In the genomic region with DNA sequence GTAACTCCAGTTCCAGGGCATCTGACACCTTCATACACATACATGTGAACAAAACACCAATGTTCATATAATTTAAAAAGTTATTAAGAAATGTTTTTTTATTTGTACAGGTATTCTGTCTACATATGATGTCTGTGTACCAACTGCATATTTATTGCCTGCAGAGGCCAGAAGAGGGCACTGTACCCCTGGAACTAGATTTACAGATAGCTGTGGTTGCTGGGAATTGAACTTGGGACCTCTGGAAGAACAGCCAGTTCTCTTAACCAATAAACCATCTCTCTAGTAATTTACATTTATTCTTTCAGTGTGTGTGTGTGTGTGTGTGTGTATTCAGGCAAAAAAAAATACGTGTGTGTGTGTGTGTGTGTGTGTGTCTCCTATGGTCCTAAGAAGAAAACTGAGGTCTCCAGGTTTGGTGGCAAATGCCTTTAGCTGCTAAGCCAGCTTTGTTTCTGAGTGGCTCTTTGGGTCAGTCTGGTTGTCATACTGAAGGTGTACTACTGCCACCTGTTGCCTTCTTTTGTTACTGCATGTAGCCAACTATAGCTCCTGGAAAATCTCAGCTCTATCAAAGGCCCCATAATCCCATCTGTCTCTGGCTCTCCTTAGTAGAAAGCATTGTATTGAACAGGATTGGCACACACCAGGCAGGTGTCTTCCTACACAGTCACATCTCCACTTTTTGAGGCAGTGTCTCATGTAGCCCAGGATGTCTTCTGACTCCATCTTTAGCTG, we compare ENCODE assay signal across 9 mouse cellular contexts. TPM values are rescaled to one million over a fixed set of nuclear protein-coding genes. Genes with fewer than 3 reads are reported as not detected.
DNase-seq lines count a peak whose midpoint lies in the region; ATAC-seq and TF ChIP-seq lines count a peak whose summit lies in the region.
"Had no signal": no experiment of that assay in that cellular context is flagged by ENCODE, and none has a peak within 500 bp of the region (broad histone marks: within the 10 kb centered on the region; RNA-seq: fewer than 3 reads in every experiment).

No protein-coding gene starts in this region.

- H3K4me2 ChIP-seq in forebrain, embryonic 11.5 days (ENCODE audit: low read depth, low read length, severe bottlenecking): no peak overlapping the region
- H3K4me2 ChIP-seq in hindbrain, embryonic 13.5 days: no peak overlapping the region
- H3K4me2 ChIP-seq in lung, embryonic 16.5 days (ENCODE audit: low read depth, low read length): no peak overlapping the region

- no peaks in the 10 kb centered on the region for H3K9me3 ChIP-seq in MEL (replicated peaks; ENCODE audit: insufficient read depth, low read length)
- no peaks in the 10 kb centered on the region for H3K9me3 ChIP-seq in forebrain, embryonic 11.5 days (ENCODE audit: control insufficient read depth, low read length)
- H3K9me3 ChIP-seq in hindbrain, embryonic 13.5 days: no peaks in the 10 kb centered on the region
- no peaks in the 10 kb centered on the region for H3K9me3 ChIP-seq in lung, embryonic 16.5 days (ENCODE audit: control insufficient read depth, low read length)

- TF ChIP-seq CTCF in MEL (IDR thresholded peaks at IDR 0.05 in 2 of 3, conservative IDR thresholded peaks at IDR 0.05 in 1 of 3; ENCODE audit: control insufficient read depth in 1 of 3, insufficient read depth in 1 of 3, low read depth in 2 of 3, low read length in 3 of 3, poor library complexity in 1 of 3, severe bottlenecking in 1 of 3): peak in 2 of 3 experiments; percentile 93 to 100; a peak in 4 of 6 replicates
- peak; percentile 62; the same call in 1 of the 2 replicates for TF ChIP-seq CTCF in brain, embryonic 14.5 days (IDR thresholded peaks at IDR 0.05; ENCODE audit: borderline replicate concordance, extremely low read depth, insufficient read depth, insufficient read length)

- ATAC-seq in forebrain, embryonic 11.5 days (replicated peaks; ENCODE audit: low FRiP score): peak; percentile 46
- 0 out of 2 replicates have a peak, but pooled peaks have one; percentile 59 for ATAC-seq in hindbrain, embryonic 13.5 days (ENCODE audit: low FRiP score)
- ATAC-seq in lung, embryonic 16.5 days (ENCODE audit: low read depth): peak; percentile 59; the same call in 1 of the 2 replicates

- no peak overlapping the region for H3K27ac ChIP-seq in MEL (ENCODE audit: control insufficient read depth, low read depth, low read length)
- no peak overlapping the region for H3K27ac ChIP-seq in forebrain, embryonic 11.5 days (ENCODE audit: low read depth, low read length)
- H3K27ac ChIP-seq in hindbrain, embryonic 13.5 days: no peak overlapping the region
- H3K27ac ChIP-seq in lung, embryonic 16.5 days (ENCODE audit: low read length): no peak overlapping the region

- 4% methylated on average over 1 of the region's 1 CpGs for WGBS in forebrain, embryonic 11.5 days
- 0% methylated on average over 1 of the region's 1 CpGs for WGBS in hindbrain, embryonic 13.5 days
- WGBS in lung, embryonic 16.5 days: 0% methylated on average over 1 of the region's 1 CpGs

- no peak for TF ChIP-seq EP300 in MEL (IDR thresholded peaks at IDR 0.05; ENCODE audit: low read depth in 1 of 2, low read length in 2 of 2)

- peaks cover 2 to 3% of the 10 kb centered on the region in 2 experiments; a peak in 2 of 4 replicates for H3K27me3 ChIP-seq in MEL (ENCODE audit: control insufficient read depth in 1 of 2, insufficient read depth in 2 of 2, low read length in 2 of 2)
- H3K27me3 ChIP-seq in forebrain, embryonic 11.5 days (ENCODE audit: control insufficient read depth, insufficient read depth, low read length): no peaks in the 10 kb centered on the region
- H3K27me3 ChIP-seq in hindbrain, embryonic 13.5 days: peaks cover 15% of the 10 kb centered on the region
- H3K27me3 ChIP-seq in lung, embryonic 16.5 days (ENCODE audit: control insufficient read depth, insufficient read depth, low read depth, low read length): no peaks in the 10 kb centered on the region

- no peak overlapping the region for H3K9ac ChIP-seq in MEL (ENCODE audit: control insufficient read depth, low read depth, low read length, poor library complexity, severe bottlenecking)
- no peak overlapping the region for H3K9ac ChIP-seq in forebrain, embryonic 11.5 days (ENCODE audit: low read length)
- H3K9ac ChIP-seq in hindbrain, embryonic 13.5 days: no peak overlapping the region
- H3K9ac ChIP-seq in lung, embryonic 16.5 days (ENCODE audit: low read length): no peak overlapping the region

- no peak for TF ChIP-seq POLR2A in MEL (IDR thresholded peaks at IDR 0.05; ENCODE audit: control insufficient read depth in 1 of 2, insufficient read depth in 1 of 2, low read depth in 1 of 2, low read length in 2 of 2, poor library complexity in 1 of 2)
- no peak for TF ChIP-seq POLR2A in brain, embryonic 14.5 days (IDR thresholded peaks at IDR 0.05; ENCODE audit: borderline replicate concordance, extremely low read depth, insufficient read depth, insufficient read length, poor library complexity, severe bottlenecking)

- H3K4me1 ChIP-seq in MEL (ENCODE audit: control insufficient read depth in 1 of 2, insufficient read depth in 2 of 2, low read length in 2 of 2): peaks cover 7 to 12% of the 10 kb centered on the region in 2 experiments
- H3K4me1 ChIP-seq in forebrain, embryonic 11.5 days (replicated peaks; ENCODE audit: control insufficient read depth, insufficient read depth, low read length): no peaks in the 10 kb centered on the region
- H3K4me1 ChIP-seq in hindbrain, embryonic 13.5 days (replicated peaks): peaks cover 11% of the 10 kb centered on the region
- H3K4me1 ChIP-seq in lung, embryonic 16.5 days (replicated peaks; ENCODE audit: control insufficient read depth, insufficient read depth, low read length): peaks cover 7% of the 10 kb centered on the region

- peaks cover 0 to 7% of the 10 kb centered on the region in 2 experiments; a peak in 2 of 4 replicates for H3K36me3 ChIP-seq in MEL (ENCODE audit: control insufficient read depth in 1 of 2, insufficient read depth in 2 of 2, low read length in 2 of 2)
- no peaks in the 10 kb centered on the region; the same call in 1 of the 2 replicates for H3K36me3 ChIP-seq in forebrain, embryonic 11.5 days (ENCODE audit: control insufficient read depth, insufficient read depth, low read length)
- peaks cover 33% of the 10 kb centered on the region for H3K36me3 ChIP-seq in hindbrain, embryonic 13.5 days
- H3K36me3 ChIP-seq in lung, embryonic 16.5 days (ENCODE audit: control insufficient read depth, insufficient read depth, low read length): peaks cover 7% of the 10 kb centered on the region

- peaks cover 8% of the 10 kb centered on the region; the same call in 1 of the 2 replicates for H3K79me2 ChIP-seq in MEL (ENCODE audit: control insufficient read depth, insufficient read depth, low read length, poor library complexity)

- peak; percentile 96 for DNase-seq in MEL (ENCODE audit: low read depth, low spot score)
- DNase-seq in brain, embryonic 14.5 days (ENCODE audit: low read depth): peak; percentile 86
- DNase-seq in forebrain, embryonic 11.5 days (ENCODE audit: low spot score): peak; percentile 76
- DNase-seq in layer of hippocampus, postnatal 10 days (ENCODE audit: low spot score in 2 of 2): peak; percentile 64 to 78
- peak; percentile 90 for DNase-seq in retina, postnatal 1 day
- no peak for DNase-seq in urinary bladder, postnatal 10 days (ENCODE audit: low spot score)

- TF ChIP-seq RAD21 in MEL (IDR thresholded peaks at IDR 0.05; ENCODE audit: low read depth, low read length): peak; percentile 99

- no peak overlapping the region for H3K4me3 ChIP-seq in MEL (ENCODE audit: control insufficient read depth in 1 of 2, insufficient read depth in 1 of 2, low read depth in 2 of 2, low read length in 2 of 2)
- H3K4me3 ChIP-seq in forebrain, embryonic 11.5 days (ENCODE audit: low read depth, low read length): no peak overlapping the region
- H3K4me3 ChIP-seq in hindbrain, embryonic 13.5 days: no peak overlapping the region
- H3K4me3 ChIP-seq in lung, embryonic 16.5 days (ENCODE audit: low read length): no peak overlapping the region

RNA-seq across cellular contexts. Expression of a gene that starts 10.5 kb away (rescaled TPM):
- total RNA-seq in MEL (2012; rRNA removed): 210 and 235 TPM in 2 replicates
- polyA plus RNA-seq in MEL (2012; ENCODE audit: insufficient read depth in 1 of 2, insufficient read length in 2 of 2, low read depth in 1 of 2, low replicate concordance in 2 of 2, missing spikeins in 1 of 2): 100 to 1,000 TPM in 1 of 2 experiments, 10 to 100 TPM in 1; 67.4 to 519 TPM
- 202 and 216 TPM in 2 replicates for polyA plus RNA-seq in brain, embryonic 14.5 days (2012; rRNA removed)
- polyA plus RNA-seq in forebrain, embryonic 11.5 days (2014; fragmentation: Nextera tagmentation; extraction: Ambion mirVana): 295 and 297 TPM in 2 replicates
- 253 and 276 TPM in 2 replicates for polyA plus RNA-seq in hindbrain, embryonic 13.5 days (2015; fragmentation: Nextera tagmentation; extraction: Ambion mirVana)
- 10 to 100 TPM; 92.4 to 96.7 TPM for total RNA-seq in layer of hippocampus, postnatal 10 days (2021)
- polyA plus RNA-seq in lung, embryonic 16.5 days (2015; fragmentation: Nextera tagmentation; extraction: Ambion mirVana): 160 and 168 TPM in 2 replicates

RNA-seq across cellular contexts. Expression of a gene that starts 36.7 kb away (rescaled TPM):
- total RNA-seq in MEL (2012; rRNA removed): 27.3 and 30.7 TPM in 2 replicates
- 100 to 1,000 TPM in 1 of 2 experiments, not detected in 1; 121 TPM for polyA plus RNA-seq in MEL (2012; ENCODE audit: insufficient read depth in 1 of 2, insufficient read length in 2 of 2, low read depth in 1 of 2, low replicate concordance in 2 of 2, missing spikeins in 1 of 2)
- polyA plus RNA-seq in brain, embryonic 14.5 days (2012; rRNA removed): 70.1 and 75.6 TPM in 2 replicates
- polyA plus RNA-seq in forebrain, embryonic 11.5 days (2014; fragmentation: Nextera tagmentation; extraction: Ambion mirVana): 71.0 and 76.3 TPM in 2 replicates
- polyA plus RNA-seq in hindbrain, embryonic 13.5 days (2015; fragmentation: Nextera tagmentation; extraction: Ambion mirVana): 68.1 and 73.8 TPM in 2 replicates
- 10 to 100 TPM; 62.2 to 63.6 TPM for total RNA-seq in layer of hippocampus, postnatal 10 days (2021)
- polyA plus RNA-seq in lung, embryonic 16.5 days (2015; fragmentation: Nextera tagmentation; extraction: Ambion mirVana): 178 and 186 TPM in 2 replicates

RNA-seq across cellular contexts. Expression of a gene that starts 45.0 kb away (rescaled TPM):
- 0.52 and 0.73 TPM in 2 replicates for total RNA-seq in MEL (2012; rRNA removed)
- polyA plus RNA-seq in MEL (2012; ENCODE audit: insufficient read depth in 1 of 2, insufficient read length in 2 of 2, low read depth in 1 of 2, low replicate concordance in 2 of 2, missing spikeins in 1 of 2): 1 to 10 TPM in 1 of 2 experiments, not detected in 1; 1.0 TPM
- polyA plus RNA-seq in brain, embryonic 14.5 days (2012; rRNA removed): 2.4 and 2.9 TPM in 2 replicates
- 1.4 and 2.6 TPM in 2 replicates for polyA plus RNA-seq in forebrain, embryonic 11.5 days (2014; fragmentation: Nextera tagmentation; extraction: Ambion mirVana)
- 0.62 and 0.71 TPM in 2 replicates for polyA plus RNA-seq in hindbrain, embryonic 13.5 days (2015; fragmentation: Nextera tagmentation; extraction: Ambion mirVana)
- total RNA-seq in layer of hippocampus, postnatal 10 days (2021): 1 to 10 TPM in 1 of 2 experiments, under 1 TPM in 1; 0.45 to 1.3 TPM
- 50.0 and 53.2 TPM in 2 replicates for polyA plus RNA-seq in lung, embryonic 16.5 days (2015; fragmentation: Nextera tagmentation; extraction: Ambion mirVana)
- total RNA-seq: gastrocnemius, postnatal 36 days had no signal

RNA-seq across cellular contexts. Expression of a gene that starts 54.5 kb away (rescaled TPM):
- 173 and 199 TPM in 2 replicates for total RNA-seq in MEL (2012; rRNA removed)
- polyA plus RNA-seq in MEL (2012; ENCODE audit: insufficient read depth in 1 of 2, insufficient read length in 2 of 2, low read depth in 1 of 2, low replicate concordance in 2 of 2, missing spikeins in 1 of 2): 100 to 1,000 TPM in 1 of 2 experiments, not detected in 1; 244 TPM
- polyA plus RNA-seq in brain, embryonic 14.5 days (2012; rRNA removed): 81.4 and 92.1 TPM in 2 replicates
- polyA plus RNA-seq in forebrain, embryonic 11.5 days (2014; fragmentation: Nextera tagmentation; extraction: Ambion mirVana): 58.2 and 61.5 TPM in 2 replicates
- polyA plus RNA-seq in hindbrain, embryonic 13.5 days (2015; fragmentation: Nextera tagmentation; extraction: Ambion mirVana): 50.6 and 54.0 TPM in 2 replicates
- total RNA-seq in layer of hippocampus, postnatal 10 days (2021): 10 to 100 TPM; 34.2 to 42.0 TPM
- 37.3 and 37.5 TPM in 2 replicates for polyA plus RNA-seq in lung, embryonic 16.5 days (2015; fragmentation: Nextera tagmentation; extraction: Ambion mirVana)

Comparison
In these comparisons a context has a peak if more than half of its experiments do, and no peak if none do; other contexts are left out.
1. RNA of a gene that starts 45.0 kb away (polyA plus RNA-seq): 50.0 to 53.2 TPM in lung, embryonic 16.5 days; 1.4 to 2.6 TPM in forebrain, embryonic 11.5 days, 2.4 to 2.9 TPM in brain, embryonic 14.5 days, 1.0 TPM in MEL and 0.62 to 0.71 TPM in hindbrain, embryonic 13.5 days; every median in the first group is over 10 times any median in the second.
2. Peak in every context shown above with its lines, with median percentiles within 50 percentile points of each other: ATAC-seq.